Mouse (Mus musculus) CH12.LX (cell line): ENCODE measurements around the gene Gnai2. TPM values are rescaled to one million over a fixed set of nuclear protein-coding genes. Genes with fewer than 3 reads are reported as not detected.

Source experiments
- DNase-seq: peaks from one replicate; pipeline ENCODE4 v3.0.0-alpha.2; 2013; ENCODE audit errors: extremely low read depth
- H3K27ac ChIP-seq: 2 replicates; pipeline ENCODE4 v1.5.1; 2012; ENCODE audit warnings: low read depth, mild to moderate bottlenecking, control low read depth, moderate library complexity; ENCODE audit not compliant: insufficient read depth
- H3K27me3 ChIP-seq: replicated peaks from 2 replicates; pipeline ENCODE3; 2012; ENCODE audit warnings: inconsistent platforms
- H3K36me3 ChIP-seq, 2 experiments: replicated peaks in 1 of 2; 2 replicates each; pipeline versions ENCODE3 to v1.6.1; 2012; ENCODE audit warnings: inconsistent platforms in 1 of 2, low read length in 1 of 2, mild to moderate bottlenecking in 1 of 2, mixed read lengths in 1 of 2, moderate library complexity in 1 of 2; ENCODE audit not compliant: control insufficient read depth in 1 of 2, insufficient read depth in 1 of 2
- H3K4me1 ChIP-seq, 2 experiments: 2 replicates each; pipeline ENCODE4 v1.6.1; 2012; ENCODE audit warnings: inconsistent platforms in 1 of 2, moderate library complexity in 1 of 2; ENCODE audit not compliant: insufficient read depth in 2 of 2, control insufficient read depth in 1 of 2
- H3K4me2 ChIP-seq: 2 replicates; pipeline ENCODE4 v1.6.1; 2012; ENCODE audit warnings: low read depth, mild to moderate bottlenecking, control low read depth; ENCODE audit not compliant: poor library complexity, insufficient read depth, severe bottlenecking
- H3K4me3 ChIP-seq, 3 experiments: fragments of 150-350 bp in 1 of 3; sonication (generic) in 1 of 3; replicated peaks in 1 of 3; 2 replicates each; pipeline versions ENCODE3 to v1.5.1; 2011 to 2012; ENCODE audit warnings: low read depth in 2 of 3, low read length in 2 of 3, mild to moderate bottlenecking in 2 of 3, moderate library complexity in 2 of 3, control low read depth in 1 of 3, improper control_type of control experiment in 1 of 3, inconsistent platforms in 1 of 3, mixed read lengths in 1 of 3; ENCODE audit not compliant: poor library complexity in 1 of 3
- H3K79me2 ChIP-seq: replicated peaks from 2 replicates; pipeline ENCODE4 v1.6.1; 2012; ENCODE audit warnings: mild to moderate bottlenecking, moderate library complexity; ENCODE audit not compliant: control insufficient read depth, poor library complexity, insufficient read depth, severe bottlenecking; ENCODE audit errors: extremely low read depth
- H3K9ac ChIP-seq: 2 replicates; pipeline ENCODE4 v1.6.1; 2012; ENCODE audit warnings: low read depth, mild to moderate bottlenecking, control low read depth, moderate library complexity; ENCODE audit not compliant: insufficient read depth
- H3K9me3 ChIP-seq: replicated peaks from 2 replicates; pipeline ENCODE3; 2012; ENCODE audit warnings: low read length, inconsistent platforms, mixed read lengths
- CHD1 ChIP-seq: IDR thresholded peaks from 2 replicates; pipeline ENCODE4 v1.6.1; 2012; ENCODE audit warnings: low read depth, low read length, improper control_type of control experiment, inconsistent platforms
- CHD2 ChIP-seq: IDR thresholded peaks from 2 replicates; pipeline ENCODE4 v1.6.1; 2011; ENCODE audit warnings: low read length, improper control_type of control experiment
- ELF1 ChIP-seq: IDR thresholded peaks from 2 replicates; pipeline ENCODE4 v1.6.1; 2014; ENCODE audit warnings: low read depth, mild to moderate bottlenecking, inconsistent platforms, low read length, improper control_type of control experiment
- EP300 ChIP-seq: IDR thresholded peaks from 2 replicates; pipeline ENCODE4 v1.6.1; 2011; ENCODE audit warnings: low read length, improper control_type of control experiment
- GABPA ChIP-seq: IDR thresholded peaks from 2 replicates; pipeline ENCODE4 v1.6.1; 2012; ENCODE audit warnings: low read depth, low read length, improper control_type of control experiment, inconsistent platforms; ENCODE audit not compliant: insufficient replicate concordance
- HCFC1 ChIP-seq: IDR thresholded peaks from 2 replicates; pipeline ENCODE4 v1.6.1; 2012; ENCODE audit warnings: low read depth, mild to moderate bottlenecking, inconsistent platforms, low read length, improper control_type of control experiment
- IRF4 ChIP-seq: IDR thresholded peaks from 2 replicates; pipeline ENCODE4 v1.6.1; 2014; ENCODE audit warnings: low read depth, mild to moderate bottlenecking, inconsistent platforms, low read length, improper control_type of control experiment
- JUN ChIP-seq: IDR thresholded peaks from 2 replicates; pipeline ENCODE4 v1.6.1; 2011; ENCODE audit warnings: low read depth, mild to moderate bottlenecking, low read length, improper control_type of control experiment, moderate library complexity; ENCODE audit not compliant: insufficient read depth
- MXI1 ChIP-seq: IDR thresholded peaks from 2 replicates; pipeline ENCODE4 v1.6.1; 2011; ENCODE audit warnings: mild to moderate bottlenecking, low read depth, low read length, improper control_type of control experiment
- MYC ChIP-seq: IDR thresholded peaks from 2 replicates; pipeline ENCODE4 v1.6.1; 2011; ENCODE audit warnings: low read depth, mild to moderate bottlenecking, improper control_type of control experiment, low read length
- NELFE ChIP-seq: IDR thresholded peaks from 2 replicates; pipeline ENCODE4 v1.6.1; 2011; ENCODE audit warnings: low read depth, low read length, improper control_type of control experiment
- PAX5 ChIP-seq: IDR thresholded peaks from 2 replicates; pipeline ENCODE4 v1.6.1; 2012; ENCODE audit warnings: low read length, inconsistent platforms, mixed read lengths
- POLR2A ChIP-seq: IDR thresholded peaks from 2 replicates; pipeline ENCODE4 v1.6.1; 2011; ENCODE audit warnings: low read depth, mild to moderate bottlenecking, improper control_type of control experiment, low read length
- SMC3 ChIP-seq: IDR thresholded peaks from 2 replicates; pipeline ENCODE4 v1.6.1; 2011; ENCODE audit warnings: low read depth, low read length, improper control_type of control experiment
- UBTF ChIP-seq: IDR thresholded peaks from 2 replicates; pipeline ENCODE4 v1.6.1; 2012; ENCODE audit warnings: low read depth, mild to moderate bottlenecking, inconsistent platforms, low read length, improper control_type of control experiment, moderate library complexity
- ZC3H11A ChIP-seq: IDR thresholded peaks from 2 replicates; pipeline ENCODE4 v1.6.1; 2012; ENCODE audit warnings: low read depth, mild to moderate bottlenecking, inconsistent platforms, low read length, improper control_type of control experiment
- ZKSCAN1 ChIP-seq: IDR thresholded peaks from 2 replicates; pipeline ENCODE4 v1.6.1; 2012; ENCODE audit warnings: low read depth, inconsistent platforms, low read length, improper control_type of control experiment, borderline replicate concordance
- ZMIZ1 ChIP-seq: IDR thresholded peaks from 2 replicates; pipeline ENCODE4 v1.6.1; 2012; ENCODE audit warnings: low read depth, mild to moderate bottlenecking, inconsistent platforms, low read length, improper control_type of control experiment
- dilution Hi-C: fragments of 300-500 bp; cut with MboI; formaldehyde crosslinking; loops from 2 replicates; pipeline ENCODE4 v1.14.3; 2020; ENCODE audit warnings: low sequenced_read_pairs; ENCODE audit not compliant: extremely low pct_unique_long_range_greater_than_20kb, extremely low pct_ligation_motif_present
- in situ Hi-C: fragments of 300-500 bp; cut with MboI; formaldehyde crosslinking; loops from 3 replicates; pipeline ENCODE4 v1.14.3; 2019; ENCODE audit warnings: low sequenced_read_pairs, low pct_ligation_motif_present, low pct_unique_long_range_greater_than_20kb, mixed read lengths
- polyA plus RNA-seq: library from polyadenylated mRNA; unstranded; fragments of >175 nt; gene quantifications from 2 replicates; pipeline ENCODE4 v1.2.1, GENCODE M21; 2012; ENCODE audit warnings: low read depth; ENCODE audit not compliant: insufficient read length
- total RNA-seq, 2 experiments: library from RNA; depleted of rRNA; stranded (reverse); fragments of 300-350 nt in 1 of 2; fragments of >200 nt in 1 of 2; gene quantifications; 2 replicates each; pipeline ENCODE4 v1.2.3; 2012 to 2014

Gene Gnai2
- total and polyA plus RNA-seq, 3 experiments, result 86.2 to 262 (median 154) TPM

DNA sequence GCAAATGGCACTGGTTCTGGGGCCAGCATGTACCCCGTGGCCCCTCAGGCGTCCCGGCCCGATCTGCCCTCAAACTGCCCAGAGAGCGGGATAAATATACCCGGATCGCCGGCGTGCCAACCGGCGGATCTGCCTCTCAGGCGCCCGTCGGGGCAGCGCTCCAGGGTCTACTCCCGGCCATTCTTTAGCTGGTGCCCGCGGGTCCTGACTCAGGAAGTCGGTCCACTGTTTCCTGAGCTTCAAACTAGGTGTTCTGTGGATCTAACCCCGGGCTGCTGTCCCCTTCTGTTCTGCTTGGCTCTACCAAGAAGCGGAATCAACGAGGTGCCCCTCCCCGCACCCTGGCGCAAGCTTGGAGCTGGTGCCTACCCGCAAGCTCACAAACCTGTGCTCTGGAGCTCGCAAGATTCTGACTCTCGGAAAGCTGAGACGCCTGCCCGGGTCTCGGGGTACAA is 31.6 kb upstream of the Gnai2 start:
- no peak for DNase-seq
- in situ Hi-C loops (no loop called here), dilution Hi-C loops (no loop called here)
- H3K4me1 ChIP-seq, result peaks cover 0 to 5% of the 10 kb centered on the region in 2 experiments; a peak in 2 of 4 replicates
- no peak overlapping the region for H3K27ac ChIP-seq
- peaks cover 94% of the 10 kb centered on the region for H3K27me3 ChIP-seq
- no peaks in the 10 kb centered on the region for H3K9me3 ChIP-seq
- H3K4me3 ChIP-seq, result no peak overlapping the region
- no peak overlapping the region for H3K9ac ChIP-seq
- TF ChIP-seq UBTF (no peak), MYC (no peak), EP300 (no peak), GABPA (no peak)
- no peaks in the 10 kb centered on the region for H3K79me2 ChIP-seq
- no peaks in the 10 kb centered on the region for H3K36me3 ChIP-seq
- H3K4me2 ChIP-seq, result no peak overlapping the region

DNA sequence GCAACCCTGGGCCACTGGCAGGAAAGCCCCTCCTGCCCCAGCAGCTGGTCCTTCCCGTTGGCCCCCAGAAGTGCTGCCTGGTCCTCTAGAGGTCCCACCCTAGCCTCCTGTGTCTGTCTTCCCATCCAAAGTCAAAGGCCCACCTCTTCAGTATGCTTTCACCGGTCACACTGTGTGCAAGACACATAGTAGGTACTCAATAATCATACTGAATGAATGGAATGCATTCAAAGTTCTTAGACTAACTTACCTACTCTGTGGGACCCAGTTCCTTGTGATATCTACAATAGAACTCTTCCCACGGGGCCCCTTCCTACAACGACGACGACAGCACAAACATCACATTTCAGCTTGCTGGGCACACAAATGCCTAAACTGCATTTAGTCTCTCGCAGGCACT is 30.1 kb upstream of the Gnai2 start:
- H3K27me3 ChIP-seq, result peaks cover 92% of the 10 kb centered on the region
- dilution Hi-C loops (no loop called here), in situ Hi-C loops (no loop called here)
- peaks cover 0 to 5% of the 10 kb centered on the region in 2 experiments; a peak in 2 of 4 replicates for H3K4me1 ChIP-seq
- TF ChIP-seq ZKSCAN1, result peak; percentile 94
- TF ChIP-seq PAX5, result no peak
- no peaks in the 10 kb centered on the region for H3K36me3 ChIP-seq
- no peak overlapping the region for H3K27ac ChIP-seq
- H3K9me3 ChIP-seq, result no peaks in the 10 kb centered on the region
- DNase-seq, result no peak
- H3K4me2 ChIP-seq, result no peak overlapping the region
- no peak overlapping the region for H3K4me3 ChIP-seq
- H3K9ac ChIP-seq, result no peak overlapping the region
- no peaks in the 10 kb centered on the region for H3K79me2 ChIP-seq

- dilution Hi-C loops (no loop called here), in situ Hi-C loops (no loop called here)
- Histone ChIP-seq H3K4me2 (no peak overlapping the region), H3K4me1 (peaks cover 0 to 5% of the 10 kb centered on the region in 2 experiments; a peak in 2 of 4 replicates), H3K27me3 (peaks cover 93% of the 10 kb centered on the region), H3K4me3 (no peak overlapping the region), H3K9me3 (no peaks in the 10 kb centered on the region), H3K36me3 (no peaks in the 10 kb centered on the region)
- no peak for DNase-seq
- no peak for TF ChIP-seq IRF4
- TF ChIP-seq, all 38 proteins: peak for 0
- Histone ChIP-seq H3K9ac (no peak overlapping the region), H3K27ac (no peak overlapping the region), H3K79me2 (no peaks in the 10 kb centered on the region)
These were observed 28.4 kb upstream of the Gnai2 start for GRCm38 (mm10) chr9:107663525-107663924.

GRCm38 (mm10) chr9:107662342-107662741 is 27.2 kb upstream of the Gnai2 start:
- H3K36me3 ChIP-seq, result no peaks in the 10 kb centered on the region
- in situ Hi-C loops (no loop called here), dilution Hi-C loops (no loop called here)
- TF ChIP-seq NELFE (no peak), SMC3 (no peak), ELF1 (no peak), EP300 (no peak), ZMIZ1 (no peak), MXI1 (no peak), JUN (no peak), CHD1 (no peak), POLR2A (no peak), GABPA (no peak), HCFC1 (no peak), CHD2 (no peak), ZC3H11A (no peak)
- peaks cover 6 to 12% of the 10 kb centered on the region in 2 experiments for H3K4me1 ChIP-seq
- peaks cover 93% of the 10 kb centered on the region for H3K27me3 ChIP-seq
- no peaks in the 10 kb centered on the region for H3K79me2 ChIP-seq
- DNase-seq, result no peak
- no peak overlapping the region for H3K27ac ChIP-seq
- no peak overlapping the region for H3K4me3 ChIP-seq
- H3K4me2 ChIP-seq, result no peak overlapping the region
- H3K9ac ChIP-seq, result no peak overlapping the region
- no peaks in the 10 kb centered on the region for H3K9me3 ChIP-seq
